Mouse (Mus musculus) heart, postnatal 36 days (tissue): ENCODE results near the gene Dnm3. TPM values are rescaled to one million over a fixed set of nuclear protein-coding genes. Genes with fewer than 3 reads are reported as not detected.

Experiments used
- DNase-seq, 2 experiments: peaks; one replicate each; pipeline ENCODE4 v3.0.0; 2021 to 2022
- intact Hi-C: fragments of 180-260 bp; cut with DNase I; formaldehyde crosslinking; loops from one replicate; pipeline ENCODE4 v1.15.1; 2025
- total RNA-seq, 2 experiments: library from RNA; stranded (reverse); gene quantifications; 2 replicates each; pipeline ENCODE4 v1.2.3; 2021

Dnm3 gene
- total RNA-seq, 2 experiments from 2014 or later = 5.2 to 10.0 TPM

DNA sequence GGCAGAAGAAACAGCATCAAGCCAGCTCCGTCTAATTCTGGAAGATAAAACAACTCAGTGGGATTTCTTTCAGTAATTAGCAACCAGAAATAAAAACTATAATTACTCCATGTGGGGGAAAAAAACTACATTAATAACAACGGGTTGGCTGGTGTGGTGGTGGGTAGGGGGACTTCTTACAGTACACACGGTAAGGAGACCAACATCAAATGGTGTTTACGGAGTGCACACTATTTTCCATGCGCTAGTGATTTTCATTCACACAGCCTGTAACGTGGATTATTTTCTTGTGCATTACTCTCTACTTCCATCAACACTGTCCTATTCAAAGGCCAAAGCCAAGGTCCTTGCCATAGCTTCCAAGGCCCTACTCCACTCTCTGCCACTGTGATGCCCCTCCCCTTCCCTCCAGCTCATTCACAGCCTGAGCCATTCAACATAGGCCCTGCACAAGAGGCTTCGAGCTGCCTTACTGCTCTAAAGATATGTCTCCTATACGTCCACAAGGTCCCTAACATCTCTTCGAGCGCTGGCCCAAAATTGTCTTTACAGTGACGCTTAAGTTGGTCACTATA lies 203.1 kb downstream of the Dnm3 start:
- intact Hi-C loops = no loop called here
- no peak for DNase-seq

DNA sequence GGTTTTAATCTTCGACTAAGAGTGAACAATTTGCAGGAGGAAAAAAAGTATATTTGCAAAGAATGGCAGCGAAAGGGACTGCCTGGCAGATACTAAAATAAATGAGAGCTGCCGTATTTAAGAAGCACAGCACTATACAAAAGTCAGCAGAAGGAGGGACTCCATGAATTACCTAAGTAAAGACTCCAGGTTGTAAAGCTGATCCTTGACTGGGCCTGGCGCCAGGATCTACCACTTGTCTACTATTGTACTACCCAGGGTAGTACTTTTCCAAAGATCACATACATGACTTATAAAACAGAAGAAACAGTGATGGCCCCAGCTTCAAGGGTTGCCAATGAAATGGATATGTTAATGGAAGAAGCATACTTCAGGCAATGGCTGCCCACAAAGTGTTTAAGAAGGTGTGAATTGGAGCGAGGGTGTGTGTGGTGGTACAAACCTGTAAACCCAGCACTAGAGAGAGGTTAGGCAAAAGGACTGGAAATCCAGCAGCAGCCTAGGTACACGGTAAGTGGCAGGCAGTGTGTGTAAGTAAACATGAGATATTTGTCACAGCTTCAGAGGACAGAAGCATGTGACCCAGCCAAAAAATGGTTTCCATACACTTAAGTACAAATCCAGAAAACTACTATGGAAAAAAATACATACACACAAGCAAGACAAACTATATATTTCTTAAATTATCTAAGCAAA lies 220.8 kb downstream of the Dnm3 start:
- DNase-seq = no peak
- intact Hi-C loops = no loop called here

DNA sequence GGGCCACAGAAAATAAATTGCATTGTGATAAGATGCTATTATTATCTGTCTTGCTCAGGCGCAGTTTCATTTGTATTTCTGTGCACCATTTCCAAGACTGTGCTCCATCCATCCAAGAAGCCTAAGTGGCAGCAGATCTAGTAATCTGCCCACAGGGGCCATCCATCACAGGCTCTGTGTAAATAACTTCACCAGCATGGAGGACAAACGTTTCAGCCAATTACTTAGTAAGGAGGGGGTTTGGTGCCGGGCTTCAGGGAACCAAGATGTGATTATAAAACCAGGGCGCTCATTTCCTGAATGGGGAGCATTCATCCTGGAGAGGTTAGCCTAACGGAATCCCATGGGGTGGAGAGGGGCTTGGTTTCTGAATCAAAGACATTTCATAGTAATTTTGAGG lies 222.9 kb downstream of the Dnm3 start:
- DNase-seq = no peak

DNA sequence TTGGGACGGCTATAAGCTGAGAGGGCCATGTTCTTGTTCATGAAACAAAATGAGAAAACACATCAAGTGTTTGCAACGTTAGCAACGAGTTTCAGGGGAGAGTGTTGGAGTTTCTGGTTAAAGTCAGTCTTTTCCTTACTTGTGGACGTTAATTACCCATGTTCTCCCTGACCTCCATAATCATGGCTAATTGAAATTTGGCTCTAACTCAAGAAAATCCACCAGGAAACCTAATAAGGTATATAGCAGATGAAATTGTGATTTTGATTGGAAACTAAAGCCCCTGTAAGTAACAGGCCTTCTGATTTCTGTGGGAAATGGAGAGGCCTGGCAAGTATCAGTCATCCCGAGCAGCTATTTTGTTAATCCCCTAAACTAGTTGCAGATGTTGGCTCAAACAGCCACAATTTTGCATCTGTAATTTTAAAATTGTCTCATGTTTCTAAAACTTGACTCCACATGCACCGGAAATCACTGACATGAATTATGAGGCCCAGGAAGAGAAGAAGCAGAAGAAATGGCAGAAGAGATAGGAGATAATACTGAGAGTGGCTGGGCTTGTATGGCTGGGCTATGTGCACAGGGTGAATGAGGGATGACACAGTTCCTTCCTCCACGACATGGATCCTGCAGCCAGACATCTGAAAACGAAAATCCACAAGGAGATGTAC lies 223.7 kb downstream of the Dnm3 start:
- DNase-seq = no peak
- intact Hi-C loops = no loop called here

More for the DNA sequence above, 222.9 kb downstream of the Dnm3 start:
- intact Hi-C loops = no loop called here

DNA sequence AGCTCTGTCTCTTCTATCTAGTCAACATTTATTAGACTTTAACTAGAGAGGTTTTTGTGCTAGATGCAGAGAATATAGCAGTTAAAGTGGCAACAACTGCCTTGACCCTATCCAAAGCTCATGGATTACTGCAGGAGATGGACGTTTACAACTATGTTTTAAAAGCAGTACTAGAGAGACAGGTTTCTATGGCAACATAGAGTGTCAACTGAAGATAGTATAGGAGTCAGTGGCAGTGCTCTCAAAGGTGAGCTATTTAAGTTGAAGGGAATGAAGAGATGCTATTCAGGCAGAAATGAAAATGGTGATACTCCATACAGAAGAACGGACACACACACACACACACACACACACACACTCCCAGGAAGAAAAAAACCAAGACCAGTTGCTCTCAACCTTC lies 225.0 kb downstream of the Dnm3 start:
- intact Hi-C loops = no loop called here
- DNase-seq = no peak

DNA sequence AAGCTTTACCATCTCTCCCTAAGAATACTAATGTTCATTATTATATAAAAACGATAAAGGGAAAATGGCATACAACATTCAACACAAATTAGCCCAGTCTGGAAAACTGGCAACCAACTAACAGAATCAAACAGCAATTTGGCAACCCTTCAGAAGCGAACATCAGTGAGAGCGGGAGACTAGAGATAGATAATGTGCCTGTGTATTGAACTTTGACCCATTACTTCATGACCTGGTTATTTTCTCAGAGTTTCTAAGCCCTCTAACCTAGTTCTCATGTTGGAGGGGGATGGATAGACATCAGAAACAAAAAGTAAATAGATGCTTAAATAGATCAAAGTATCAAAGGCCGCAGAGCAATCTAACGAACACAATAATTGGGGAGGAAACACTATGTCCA lies 230.6 kb downstream of the Dnm3 start:
- intact Hi-C loops = no loop called here
- DNase-seq = no peak

DNA sequence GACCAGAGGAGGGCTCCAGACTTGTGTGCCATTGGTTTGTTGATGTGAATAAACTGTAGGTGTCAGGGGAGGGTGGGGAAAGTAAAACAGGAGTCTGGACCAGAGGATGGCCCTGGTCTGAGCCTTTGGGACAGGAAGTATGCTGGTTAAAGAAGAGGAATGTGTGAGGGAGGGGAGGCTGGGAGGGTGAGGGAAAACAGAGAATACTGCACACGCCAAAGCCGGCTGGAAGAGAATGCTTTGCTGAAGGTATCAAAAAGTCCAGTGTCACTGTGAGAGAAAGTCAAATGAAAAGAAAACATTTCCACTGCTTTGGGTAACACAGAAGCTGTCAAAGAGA lies 234.2 kb downstream of the Dnm3 start:
- intact Hi-C loops = no loop called here
- no peak for DNase-seq

DNA sequence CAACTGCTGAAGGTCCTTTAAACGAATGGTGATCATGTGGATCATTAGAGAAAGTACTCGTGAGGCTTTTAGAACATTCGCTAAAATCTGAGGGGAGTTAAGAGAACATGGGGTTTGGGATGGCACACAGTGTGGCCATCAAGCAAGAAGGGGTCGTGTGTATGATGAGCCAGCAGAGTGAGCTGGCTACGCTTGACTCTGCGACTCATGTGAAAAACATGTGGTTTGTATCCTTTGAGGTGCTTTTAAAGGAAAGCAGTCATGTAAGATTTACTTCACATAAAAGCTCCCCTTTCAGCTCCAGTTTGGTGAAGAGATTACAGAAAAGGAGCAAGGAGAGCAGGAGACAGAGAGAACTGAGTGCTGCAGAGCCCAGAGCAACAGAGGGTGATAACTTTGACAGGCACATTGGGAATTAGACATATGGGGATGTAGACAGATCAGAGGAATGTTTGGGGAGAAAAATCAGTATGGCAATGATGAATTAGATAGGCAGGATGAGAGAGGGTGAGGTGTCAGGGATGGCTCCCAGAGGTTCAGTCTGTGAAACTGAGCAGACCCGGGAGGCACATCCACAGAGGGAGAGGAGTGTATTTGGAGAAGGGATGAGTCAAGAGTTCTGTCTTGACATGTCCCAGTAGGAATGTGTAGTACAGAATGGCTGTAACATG lies 234.7 kb downstream of the Dnm3 start:
- intact Hi-C loops = no loop called here
- DNase-seq = no peak

DNA sequence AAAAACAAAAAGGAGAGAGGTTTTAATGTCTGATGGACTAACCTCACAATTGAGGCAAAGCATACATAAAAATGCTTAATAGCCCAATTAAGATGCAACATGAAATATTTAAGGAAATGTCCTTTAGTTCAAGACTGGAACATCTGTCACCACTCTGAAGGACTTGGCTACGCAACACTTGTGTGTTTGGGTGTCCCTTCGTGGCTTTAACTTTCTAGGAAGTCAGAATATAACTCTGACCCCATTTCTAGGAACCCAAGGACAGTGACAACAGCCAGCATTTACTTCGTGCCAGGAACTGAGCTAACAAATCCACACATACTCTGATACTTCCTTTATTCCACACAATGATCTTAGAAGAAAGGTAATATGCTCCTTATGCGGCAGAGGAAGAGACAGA lies 237.1 kb downstream of the Dnm3 start:
- intact Hi-C loops = no loop called here
- no peak for DNase-seq

DNA sequence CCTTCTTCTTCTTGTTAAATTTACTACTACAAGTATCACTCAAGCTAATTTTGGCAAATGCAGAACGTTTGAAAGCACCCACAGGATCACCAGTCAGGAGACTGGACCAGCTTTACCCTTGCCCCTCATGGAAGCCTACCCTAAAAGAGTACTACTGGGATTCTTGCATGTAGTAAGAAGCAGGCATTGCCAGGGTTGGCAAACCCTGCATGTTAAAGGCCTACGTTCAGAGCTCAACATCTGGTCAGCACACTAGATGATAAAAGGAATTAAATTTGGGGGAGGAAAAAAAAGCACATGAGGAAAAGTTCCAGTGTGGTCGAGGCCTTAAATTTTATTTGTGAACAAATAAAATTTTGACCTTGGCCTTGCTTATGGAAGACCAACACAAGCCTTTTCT lies 239.2 kb downstream of the Dnm3 start:
- intact Hi-C loops = no loop called here
- DNase-seq = no peak

DNA sequence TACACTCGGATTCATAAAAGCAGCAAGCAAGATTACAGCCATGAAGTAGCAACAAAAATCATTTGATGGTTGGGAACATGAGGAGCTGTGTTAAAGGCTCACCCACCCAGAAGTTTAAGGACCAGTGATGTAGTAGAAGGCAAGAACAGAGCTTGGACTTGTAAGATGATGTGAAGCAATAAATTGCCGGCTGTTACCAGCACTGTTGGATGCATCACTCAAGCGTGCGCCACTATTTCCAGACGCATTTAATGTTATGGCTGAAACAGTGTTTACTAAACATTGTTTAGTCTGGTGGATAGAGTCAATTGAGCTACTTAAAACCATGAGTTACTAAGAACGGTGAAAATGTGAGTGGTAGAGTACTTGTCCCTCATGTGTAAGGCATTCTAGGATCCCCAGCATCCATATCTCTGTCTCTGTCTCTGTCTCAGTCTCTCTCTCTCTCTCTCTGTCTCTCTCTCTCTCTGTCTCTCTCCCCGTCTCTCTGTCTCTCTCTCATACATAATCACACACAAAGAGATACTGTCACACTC lies 241.1 kb downstream of the Dnm3 start:
- intact Hi-C loops = no loop called here

DNA sequence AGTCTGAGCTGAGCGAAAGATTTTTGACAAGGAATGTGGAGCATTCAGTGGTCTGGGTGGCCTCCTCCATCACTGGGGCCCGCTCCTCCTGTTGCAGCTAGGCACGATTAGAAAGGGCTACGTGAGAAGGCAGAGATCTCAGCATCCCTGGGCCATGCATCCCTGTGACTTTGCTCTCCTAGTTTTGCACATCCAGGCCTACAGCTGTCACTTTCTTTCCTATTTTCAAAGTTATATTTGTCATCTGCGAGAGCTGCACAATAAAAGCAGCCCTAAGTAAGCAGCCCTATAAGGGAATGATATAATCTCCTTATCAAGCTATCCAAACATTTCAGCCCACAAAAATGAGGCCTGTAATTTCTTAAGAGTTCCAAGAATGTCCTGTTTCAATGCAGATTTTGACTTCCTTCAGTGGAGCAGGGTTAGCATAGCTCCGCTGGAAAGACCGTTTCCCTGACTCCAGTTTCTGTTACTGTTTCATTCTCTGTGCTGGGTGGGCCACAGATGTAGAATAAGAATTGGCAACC lies 252.2 kb downstream of the Dnm3 start:
- intact Hi-C loops = no loop called here
- DNase-seq = no peak

More for the DNA sequence above, 241.1 kb downstream of the Dnm3 start:
- no peak for DNase-seq

DNA sequence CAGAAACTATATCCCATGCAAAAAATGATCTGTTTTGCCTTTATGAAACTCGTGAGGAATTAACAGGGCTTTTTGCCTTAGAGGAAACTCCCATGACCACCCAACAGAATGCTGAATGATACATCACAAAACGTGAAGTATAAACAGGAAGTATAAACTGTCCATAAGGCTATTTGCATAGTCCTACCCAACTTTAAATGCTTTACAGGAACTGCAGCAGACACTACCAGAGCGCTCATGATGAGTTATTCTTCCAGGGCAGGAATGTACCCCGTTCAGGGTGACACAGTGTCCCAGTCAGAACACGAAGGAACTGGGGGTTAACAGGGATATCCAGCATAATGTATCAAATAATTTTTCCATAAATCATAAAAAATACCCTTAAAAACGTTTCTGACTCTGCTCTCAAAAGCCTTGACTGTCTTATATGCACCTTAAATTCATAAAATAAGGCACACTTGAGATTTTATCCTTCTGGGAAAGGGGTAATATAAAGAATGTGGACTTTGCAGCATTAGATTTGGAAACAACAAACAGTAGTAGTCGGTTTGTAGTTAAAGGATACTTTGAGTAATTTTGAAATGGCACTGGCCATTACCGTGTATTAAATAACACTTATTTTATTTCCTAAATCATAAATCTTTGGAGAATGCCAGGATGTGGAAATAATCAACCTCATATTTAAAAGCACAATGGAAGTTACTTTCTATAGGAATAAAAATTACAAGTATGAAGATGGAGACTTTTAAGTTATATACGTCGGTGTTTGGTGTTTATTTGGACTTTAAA lies 252.8 kb downstream of the Dnm3 start:
- intact Hi-C loops = no loop called here
- no peak for DNase-seq

DNA sequence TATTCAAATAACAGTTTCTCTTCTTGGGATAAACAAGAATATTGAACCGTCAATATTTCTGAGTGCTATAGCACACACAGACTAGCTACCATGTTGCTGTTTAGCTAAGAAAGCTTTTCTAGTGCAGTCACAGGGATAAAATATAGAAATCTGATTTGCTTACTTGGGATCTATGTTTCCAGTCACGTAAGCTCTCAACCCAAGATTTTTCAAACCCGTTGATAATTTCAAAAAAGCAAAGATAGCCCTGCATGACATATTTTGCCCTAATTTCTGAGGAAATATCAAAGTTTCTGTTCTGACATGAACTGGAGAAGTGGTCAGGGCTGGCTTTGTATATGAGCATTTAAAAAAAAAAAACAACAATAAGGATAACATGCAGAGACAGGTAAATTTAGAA lies 253.8 kb downstream of the Dnm3 start:
- no peak for DNase-seq
- intact Hi-C loops = no loop called here

DNA sequence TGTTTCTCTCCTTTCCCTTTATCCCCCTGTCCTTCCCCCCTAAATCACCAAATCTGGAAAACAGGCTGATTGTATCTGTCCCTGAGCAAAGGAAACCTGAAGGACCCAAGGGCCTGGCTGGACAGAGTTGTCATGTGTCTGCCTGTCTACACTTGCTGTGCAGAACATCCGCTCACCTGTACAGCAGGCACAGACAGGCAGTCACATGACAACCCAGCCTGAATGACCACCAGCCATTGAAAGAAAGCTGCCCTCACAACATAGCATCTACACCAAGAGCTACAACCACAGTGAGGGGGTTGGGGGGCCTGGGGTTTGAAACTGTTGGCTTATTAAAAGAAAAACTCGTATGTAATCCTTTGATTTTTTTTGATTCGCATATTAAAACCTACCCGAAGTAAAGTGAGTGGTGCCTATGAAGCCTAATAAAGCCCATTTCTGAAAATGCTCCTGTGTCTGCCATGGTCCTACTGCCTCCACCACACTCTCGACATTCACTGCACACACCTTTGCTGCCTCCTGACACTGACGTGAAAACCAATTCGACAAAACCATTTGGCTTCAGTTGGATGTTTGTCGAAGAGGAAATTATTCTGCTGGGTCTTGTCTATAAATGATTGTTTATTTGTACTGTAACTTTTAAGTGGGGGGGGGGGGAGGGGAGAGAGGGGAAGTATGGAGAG lies 254.4 kb downstream of the Dnm3 start:
- intact Hi-C loops = no loop called here

DNA sequence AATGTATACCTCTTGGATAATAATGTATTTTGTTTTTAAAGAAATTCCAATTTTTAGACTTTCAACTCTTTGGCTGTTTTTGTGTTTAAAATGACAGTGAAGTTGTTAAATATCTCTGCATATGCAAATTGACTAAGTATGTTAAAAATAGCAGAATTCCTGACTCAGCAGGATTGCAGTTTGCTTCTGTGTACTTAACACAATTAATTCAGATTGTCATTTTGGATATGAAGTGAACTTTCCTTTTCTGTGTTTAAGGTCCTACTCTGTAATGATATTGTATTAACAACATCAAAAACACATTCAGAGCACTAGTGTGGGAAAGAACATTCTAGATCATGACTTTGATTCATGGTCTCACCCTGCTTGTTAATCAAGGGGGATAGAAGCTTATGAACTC lies 255.5 kb downstream of the Dnm3 start:
- intact Hi-C loops = no loop called here
- no peak for DNase-seq

More for the DNA sequence above, 254.4 kb downstream of the Dnm3 start:
- DNase-seq = no peak

DNA sequence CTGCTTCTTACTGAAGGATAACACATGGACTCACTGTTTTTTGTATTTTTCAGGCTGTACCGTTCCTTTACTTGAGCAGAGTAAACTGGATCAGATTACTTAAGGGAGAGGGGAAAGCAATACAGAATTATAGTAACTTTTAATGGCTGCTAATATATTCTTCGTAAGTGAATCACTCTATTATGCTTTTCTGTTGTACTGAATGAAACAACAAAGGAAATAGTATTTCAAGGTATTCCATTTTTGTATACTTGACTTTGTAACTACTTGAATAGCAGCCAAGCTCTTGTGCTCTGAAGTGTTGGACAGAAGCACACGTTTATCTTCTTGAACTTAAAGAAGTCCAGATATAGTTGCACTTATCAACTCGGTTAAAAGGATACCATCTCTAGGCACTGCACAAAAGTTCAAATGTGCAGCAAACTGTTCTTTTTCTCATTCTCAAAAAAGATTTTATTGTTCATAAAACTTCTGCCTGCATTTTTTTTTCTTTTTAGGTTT lies 256.0 kb downstream of the Dnm3 start:
- DNase-seq = no peak
- intact Hi-C loops = no loop called here

DNA sequence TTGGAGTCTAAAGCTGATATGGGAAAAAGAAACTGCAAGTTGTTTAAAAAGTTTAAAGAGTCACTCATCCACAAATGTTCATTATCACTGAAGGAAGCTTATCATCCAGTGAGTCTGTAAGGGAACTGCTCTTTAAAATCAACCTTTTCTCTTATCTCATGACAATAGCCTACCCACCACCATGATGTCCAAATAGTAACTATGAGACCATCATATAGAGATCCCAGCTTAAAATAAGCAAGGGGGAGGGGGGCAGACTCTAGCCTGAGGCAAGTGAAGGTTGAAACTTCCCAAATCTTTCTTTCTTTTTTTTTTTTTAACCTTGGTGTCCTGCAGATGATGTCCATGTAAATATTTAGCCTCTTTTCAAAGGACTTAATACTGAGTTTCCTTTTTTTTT lies 256.9 kb downstream of the Dnm3 start:
- intact Hi-C loops = no loop called here
- no peak for DNase-seq

DNA sequence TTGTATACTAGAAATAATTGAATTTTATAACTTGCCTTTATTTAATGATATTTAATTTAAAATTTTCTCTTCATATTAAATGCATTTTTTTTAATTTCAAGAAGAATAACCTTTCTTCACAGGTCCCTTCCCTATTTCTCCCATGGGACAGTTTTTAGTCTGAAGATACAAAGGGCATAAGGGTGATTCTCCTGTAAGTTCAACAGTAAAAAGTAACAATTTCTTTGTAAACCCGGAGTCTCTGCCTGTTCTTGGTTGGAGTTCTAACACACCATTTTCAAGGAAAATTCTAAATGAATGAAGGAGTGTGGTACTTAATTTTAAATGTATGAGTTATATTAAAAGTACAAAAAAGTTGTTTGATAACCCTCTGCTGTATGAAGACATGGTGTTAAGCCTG lies 258.1 kb downstream of the Dnm3 start:
- intact Hi-C loops = loop anchor here (5.0 kb wide), 2 partner anchors 37 to 217 kb away; no protein-coding TSS in a partner anchor
- no peak for DNase-seq
